Mouse (Mus musculus) limb, embryonic 14.5 days (tissue): Measurements from ENCODE around the gene Zfp69. TPM values are rescaled to one million over a fixed set of nuclear protein-coding genes. Genes with fewer than 3 reads are reported as not detected.

Source experiments
- ATAC-seq: fragments of 200-750 bp; cut with Nextera tagmentation; 2 replicates; pipeline ENCODE4 v1.8.0; 2017; ENCODE audit warnings: low read depth, moderate number of reproducible peaks, moderate TSS enrichment; ENCODE audit not compliant: low FRiP score
- DNase-seq: peaks from one replicate; pipeline ENCODE4 v3.0.0-alpha.2; 2015; ENCODE audit warnings: low spot score
- H3K27ac ChIP-seq: fragments of 300-500 bp; sonication (generic); replicated peaks from 2 replicates; pipeline ENCODE4 v1.5.1; 2014; ENCODE audit warnings: low read depth, mild to moderate bottlenecking, low read length, moderate library complexity, mixed read lengths
- H3K27me3 ChIP-seq: fragments of 300-500 bp; sonication (generic); 2 replicates; pipeline ENCODE4 v1.6.1; 2014; ENCODE audit warnings: low read length, mixed read lengths; ENCODE audit not compliant: control insufficient read depth, insufficient read depth
- H3K36me3 ChIP-seq: fragments of 300-500 bp; sonication (generic); 2 replicates; pipeline ENCODE4 v1.6.1; 2014; ENCODE audit warnings: mild to moderate bottlenecking, low read length, moderate library complexity, mixed read lengths; ENCODE audit not compliant: control insufficient read depth, insufficient read depth
- H3K4me1 ChIP-seq: fragments of 300-500 bp; sonication (generic); 2 replicates; pipeline ENCODE4 v1.6.1; 2014; ENCODE audit warnings: antibody characterized with exemption, low read length, mixed read lengths; ENCODE audit not compliant: control insufficient read depth, insufficient read depth
- H3K4me2 ChIP-seq: fragments of 300-500 bp; sonication (generic); replicated peaks from 2 replicates; pipeline ENCODE4 v1.6.1; 2014; ENCODE audit warnings: low read depth, mild to moderate bottlenecking, low read length, moderate library complexity; ENCODE audit not compliant: severe bottlenecking
- H3K4me3 ChIP-seq: fragments of 300-500 bp; sonication (generic); replicated peaks from 2 replicates; pipeline ENCODE4 v1.5.1; 2014; ENCODE audit warnings: low read length
- H3K9ac ChIP-seq: fragments of 300-500 bp; sonication (generic); 2 replicates; pipeline ENCODE4 v1.6.1; 2014; ENCODE audit warnings: mild to moderate bottlenecking, low read depth, low read length, moderate library complexity; ENCODE audit not compliant: severe bottlenecking
- H3K9me3 ChIP-seq: fragments of 300-500 bp; sonication (generic); 2 replicates; pipeline ENCODE4 v1.6.1; 2016; ENCODE audit warnings: low read length; ENCODE audit not compliant: control insufficient read depth
- POLR2A ChIP-seq: fragments of 200-500 bp; IDR thresholded peaks from 2 replicates; pipeline ENCODE4 v1.8.0; 2012; ENCODE audit warnings: inconsistent platforms, mild to moderate bottlenecking, moderate library complexity, borderline replicate concordance; ENCODE audit not compliant: insufficient read depth, insufficient read length; ENCODE audit errors: extremely low read depth
- WGBS: fragments of 180-500 bp; shearing (Covaris S2); extraction: QIAGEN DNeasy Blood & Tissue Kit; methylation state at CpG from one replicate; pipeline ENCODE4 v1.1.7; 2014; 5-methylcytosine and 5-hydroxymethylcytosine counted together
- polyA plus RNA-seq, 2 experiments: library from polyadenylated mRNA; depleted of rRNA in 1 of 2; stranded (reverse) in 1 of 2; unstranded in 1 of 2; fragments of >200 nt; fragmentation: Nextera tagmentation in 1 of 2; extraction: Ambion mirVana in 1 of 2; gene quantifications; 2 replicates each; pipeline versions ENCODE4 v1.2.1 to v1.2.3; 2012 to 2014

Gene Zfp69
- 5.5 and 6.0 TPM in 2 replicates for polyA plus RNA-seq (2012; rRNA removed)
- polyA plus RNA-seq (2014; fragmentation: Nextera tagmentation; extraction: Ambion mirVana) = 7.5 and 8.7 TPM in 2 replicates

DNA sequence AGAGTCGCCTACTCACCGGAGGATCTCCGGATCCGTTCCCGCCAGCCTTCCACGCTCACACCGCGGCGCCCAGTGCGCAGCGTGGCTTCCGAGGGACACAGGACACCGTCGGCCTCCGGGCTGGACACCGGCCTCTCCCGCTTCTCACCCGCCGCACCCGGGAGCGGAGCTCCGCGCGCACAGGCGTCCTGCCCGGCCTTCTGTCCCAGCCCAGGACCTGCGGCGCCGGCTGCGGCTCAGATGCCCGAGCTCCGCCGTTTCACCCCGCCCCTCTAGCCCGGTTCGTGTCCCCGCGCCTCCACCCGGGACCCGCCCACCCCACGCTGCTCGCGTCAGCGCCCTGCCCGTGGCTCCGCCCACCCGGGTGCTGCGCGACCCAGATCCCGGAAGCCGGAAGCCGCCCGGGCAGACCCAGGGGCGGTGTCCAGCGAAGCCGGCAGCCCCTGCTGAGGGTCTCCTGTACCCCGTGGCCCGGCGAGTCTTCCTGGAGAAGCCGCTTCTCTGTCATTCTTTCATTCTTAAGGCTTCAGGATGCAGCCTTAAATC is at the start of gene Zfp69:
Gene Zfp69 (minus strand): TSS at position 272 of the 546 bp plus-strand sequence.
- H3K9ac ChIP-seq = peak within 1 kb of the TSS; percentile 81
- peak; percentile 97 for ATAC-seq
- peak within 1 kb of the TSS; percentile 85 for H3K4me3 ChIP-seq
- TF ChIP-seq POLR2A = peak; percentile 69; the same call in 1 of the 2 replicates
- 0% methylated on average over 45 of the region's 60 CpGs for WGBS
- no peaks in the 10 kb centered on the region for H3K9me3 ChIP-seq
- H3K4me1 ChIP-seq = peaks cover 6% of the 10 kb centered on the region; the same call in 1 of the 2 replicates
- peak within 1 kb of the TSS; percentile 87 for H3K27ac ChIP-seq
- H3K36me3 ChIP-seq = peaks cover 7% of the 10 kb centered on the region; the same call in 1 of the 2 replicates
- H3K4me2 ChIP-seq = peak within 1 kb of the TSS; percentile 78
- peak; percentile 86 for DNase-seq
- H3K27me3 ChIP-seq = no peaks in the 10 kb centered on the region

DNA sequence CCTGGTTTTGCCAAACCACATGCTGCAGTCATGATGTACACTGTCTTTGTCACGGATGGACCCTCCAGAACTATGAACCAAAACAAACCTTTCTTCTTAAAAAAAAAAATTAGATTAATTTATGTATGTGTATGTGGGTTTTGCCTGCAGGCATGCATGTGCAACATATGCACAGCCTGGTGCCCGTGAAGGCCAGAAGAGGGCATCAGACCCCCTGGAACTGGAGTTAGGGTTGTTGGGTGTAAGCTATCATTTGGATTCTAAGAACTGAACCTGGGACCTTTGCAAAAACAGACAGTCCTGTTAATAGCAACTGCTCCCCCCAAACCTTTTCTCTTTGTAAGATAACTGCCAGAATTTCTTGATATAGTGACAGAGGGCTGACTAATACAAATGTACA is 49.5 kb upstream of the Zfp69 start:
- TF ChIP-seq POLR2A = no peak
- Histone ChIP-seq H3K36me3 (no peaks in the 10 kb centered on the region), H3K9me3 (no peaks in the 10 kb centered on the region), H3K4me1 (peaks cover 20% of the 10 kb centered on the region), H3K9ac (no peak overlapping the region), H3K4me2 (no peak overlapping the region), H3K4me3 (no peak overlapping the region), H3K27me3 (no peaks in the 10 kb centered on the region), H3K27ac (no peak overlapping the region)
- no peak for ATAC-seq
- DNase-seq = no peak
- WGBS = 82% methylated on average over 2 of the region's 2 CpGs

DNA sequence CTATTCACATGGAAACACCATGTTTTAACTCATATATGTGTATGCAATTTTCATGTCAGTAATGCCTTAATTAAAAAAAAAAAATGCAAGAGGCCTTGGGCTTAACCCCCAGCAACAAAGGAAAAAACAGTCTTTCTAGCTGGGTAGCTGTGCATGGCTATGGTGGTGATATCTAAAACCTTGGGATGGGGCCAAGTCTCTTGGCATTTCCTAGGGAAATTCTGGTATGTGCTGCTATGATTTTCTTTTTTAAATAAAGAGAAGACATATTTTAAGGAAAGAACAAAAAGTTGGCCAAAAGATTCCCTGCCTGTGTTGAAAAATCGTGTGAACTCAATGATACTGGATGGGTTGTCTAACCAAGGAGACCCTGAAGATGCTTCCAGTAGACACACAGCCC is 44.4 kb upstream of the Zfp69 start:
- H3K36me3 ChIP-seq = no peaks in the 10 kb centered on the region
- H3K27me3 ChIP-seq = no peaks in the 10 kb centered on the region
- DNase-seq (no peak), ATAC-seq (no peak)
- 76% methylated on average over 1 of the region's 1 CpGs for WGBS
- no peaks in the 10 kb centered on the region for H3K4me1 ChIP-seq
- no peaks in the 10 kb centered on the region for H3K9me3 ChIP-seq
- no peak overlapping the region for H3K9ac ChIP-seq
- H3K4me3 ChIP-seq = no peak overlapping the region
- H3K27ac ChIP-seq = no peak overlapping the region
- H3K4me2 ChIP-seq = no peak overlapping the region
- no peak for TF ChIP-seq POLR2A

DNA sequence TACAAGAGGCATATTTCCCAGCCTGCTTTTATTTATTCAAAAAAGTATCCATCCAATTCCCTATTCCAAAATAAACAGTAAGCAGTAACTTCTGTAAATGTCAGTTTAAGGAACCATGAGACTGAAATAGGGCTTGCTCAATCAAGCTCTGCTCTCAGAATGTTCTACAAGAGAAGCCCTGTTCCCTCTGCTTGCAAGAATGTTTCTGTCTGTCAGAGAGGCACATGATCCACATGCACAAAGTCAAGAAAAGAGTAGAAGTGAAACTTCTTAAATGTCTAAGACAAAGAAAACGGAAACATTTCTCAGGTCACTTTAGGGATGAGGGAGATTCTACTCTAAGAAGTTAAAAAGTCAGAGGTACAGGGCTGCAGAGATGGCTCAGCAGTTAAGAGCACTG is 41.5 kb upstream of the Zfp69 start:
- ATAC-seq (no peak), DNase-seq (no peak)
- Histone ChIP-seq H3K27ac (no peak overlapping the region), H3K9ac (no peak overlapping the region), H3K4me2 (no peak overlapping the region), H3K27me3 (no peaks in the 10 kb centered on the region), H3K9me3 (no peaks in the 10 kb centered on the region), H3K4me1 (no peaks in the 10 kb centered on the region), H3K36me3 (no peaks in the 10 kb centered on the region), H3K4me3 (no peak overlapping the region)
- 87% methylated on average over 1 of the region's 1 CpGs for WGBS
- TF ChIP-seq POLR2A = no peak

DNA sequence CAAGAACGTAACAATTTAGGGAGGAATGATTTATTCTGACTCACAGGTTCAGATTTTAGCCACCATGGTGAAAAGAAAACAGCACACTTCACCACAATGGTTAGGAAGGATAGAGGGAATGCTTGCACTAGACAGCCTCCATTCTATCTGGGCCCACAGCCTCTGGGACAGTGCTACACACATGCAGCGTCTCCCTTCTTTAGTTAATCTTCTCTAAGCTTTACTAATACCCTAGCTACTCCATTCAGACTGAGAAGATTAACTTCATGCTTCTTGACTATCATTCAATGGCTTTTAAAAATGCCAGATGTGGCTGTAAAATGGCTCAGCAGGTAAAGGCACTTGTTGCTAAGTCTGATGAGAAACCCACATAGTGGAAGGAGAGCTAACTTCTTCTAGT is 40.8 kb upstream of the Zfp69 start:
- no peak for ATAC-seq
- no peak for DNase-seq
- Histone ChIP-seq H3K9me3 (no peaks in the 10 kb centered on the region), H3K27me3 (no peaks in the 10 kb centered on the region), H3K9ac (no peak overlapping the region), H3K4me3 (no peak overlapping the region), H3K4me1 (no peaks in the 10 kb centered on the region), H3K4me2 (no peak overlapping the region), H3K36me3 (no peaks in the 10 kb centered on the region), H3K27ac (no peak overlapping the region)
- TF ChIP-seq POLR2A = no peak
- 63% methylated on average over 2 of the region's 2 CpGs for WGBS
